Mouse (Mus musculus) kidney, adult 2 months (tissue): ENCODE measurements at regions not wholly inside any gene's neighbourhood (a gene's known extent, or its start where the extent isn't known, plus 50 kb on each side); places are given as distances from the start of the nearest gene placed in this dataset.
A peak's percentile ranks its signal among the peaks of the same experiment; 100 is the strongest.

Experiments used
- DNase-seq: peaks from one replicate; pipeline ENCODE4 v3.0.0; 2021
- H3K27ac ChIP-seq: fragments of 200-500 bp; 2 replicates; pipeline ENCODE4 v1.5.1; 2012; ENCODE audit warnings: low read depth, low read length, control low read depth, inconsistent platforms; ENCODE audit not compliant: insufficient read depth
- H3K27me3 ChIP-seq: fragments of 200-500 bp; replicated peaks from 2 replicates; pipeline ENCODE4 v1.6.1; 2012; ENCODE audit warnings: mild to moderate bottlenecking, moderate library complexity, low read length, inconsistent platforms; ENCODE audit not compliant: control insufficient read depth, insufficient read depth
- H3K36me3 ChIP-seq: fragments of 200-500 bp; 2 replicates; pipeline ENCODE4 v1.6.1; 2012; ENCODE audit warnings: mild to moderate bottlenecking, moderate library complexity, low read length, inconsistent platforms; ENCODE audit not compliant: control insufficient read depth, insufficient read depth
- H3K4me1 ChIP-seq: fragments of 200-500 bp; 2 replicates; pipeline ENCODE4 v1.6.1; 2011; ENCODE audit warnings: low read length; ENCODE audit not compliant: control insufficient read depth, insufficient read depth
- H3K4me3 ChIP-seq: fragments of 200-500 bp; 2 replicates; pipeline ENCODE4 v1.5.1; 2011; ENCODE audit warnings: mild to moderate bottlenecking, low read depth, low read length, control low read depth; ENCODE audit not compliant: insufficient read depth
- CTCF ChIP-seq: fragments of 200-500 bp; conservative IDR thresholded peaks from 2 replicates; pipeline ENCODE4 v1.5.1; 2011; ENCODE audit warnings: low read depth, mild to moderate bottlenecking, control low read depth, low read length, moderate library complexity, mixed read lengths; ENCODE audit not compliant: insufficient read depth, insufficient read length
- POLR2A ChIP-seq: fragments of 200-500 bp; IDR thresholded peaks from one replicate; pipeline ENCODE4 v1.6.1; 2011; ENCODE audit warnings: low read depth, low read length, control low read depth
- WGBS: fragments of 180-500 bp; shearing (Covaris S2); methylation state at CpG from one replicate; pipeline ENCODE4 v1.1.7; 2018; 5-methylcytosine and 5-hydroxymethylcytosine counted together

- H3K4me1 ChIP-seq = no peaks in the 10 kb centered on the region
- DNase-seq = no peak
- 19% methylated on average over 8 of the region's 8 CpGs for WGBS
- H3K36me3 ChIP-seq = no peaks in the 10 kb centered on the region
- no peaks in the 10 kb centered on the region for H3K27me3 ChIP-seq
- no peak overlapping the region for H3K4me3 ChIP-seq
- no peak overlapping the region for H3K27ac ChIP-seq
- no peak for TF ChIP-seq CTCF
- no peak for TF ChIP-seq POLR2A
Measured at GRCm38 (mm10) chr4:125960704-125961279, 63.6 kb upstream of the Csf3r start.

DNA sequence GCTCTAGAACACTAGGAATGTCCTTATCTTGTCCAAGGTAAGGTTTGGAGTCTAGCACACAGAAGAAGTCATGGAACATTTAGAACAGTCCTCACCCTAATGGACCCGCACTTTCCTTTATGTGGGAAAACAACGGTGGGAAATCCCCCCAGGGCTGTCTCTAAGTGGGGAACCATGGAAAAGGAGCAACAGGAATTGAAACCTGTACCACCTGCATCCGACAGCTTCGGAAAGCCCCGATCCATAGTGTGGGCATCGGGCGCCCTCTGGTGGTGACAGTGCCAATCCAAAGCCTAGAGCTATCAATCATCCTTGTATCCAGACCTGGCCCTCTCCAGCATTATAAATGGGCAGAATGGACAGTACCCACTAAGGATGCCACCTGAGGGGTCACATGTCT lies 61.7 kb upstream of the Csf3r start:
- Histone ChIP-seq H3K27me3 (no peaks in the 10 kb centered on the region), H3K36me3 (no peaks in the 10 kb centered on the region), H3K27ac (no peak overlapping the region), H3K4me1 (no peaks in the 10 kb centered on the region), H3K4me3 (no peak overlapping the region)
- peak; percentile 72 for DNase-seq
- 5% methylated on average over 7 of the region's 7 CpGs for WGBS
- TF ChIP-seq POLR2A = no peak
- peak; percentile 90 for TF ChIP-seq CTCF
